Mouse (Mus musculus): ENCODE data around the gene Bpifb9a. TPM values are rescaled to one million over a fixed set of nuclear protein-coding genes. Genes with fewer than 3 reads are reported as not detected.
A peak's percentile ranks its signal among the peaks of the same experiment; 100 is the strongest.
"Not testable (repeated sequence)": the region's sequence is repeated elsewhere in the genome, so short reads cannot be mapped to it uniquely, and the experiment has no call there.

Gene Bpifb9a
- polyA plus RNA-seq, 1 experiment from 2014 or later = not detected

GRCm38 (mm10) chr2:154242726-154243125 lies 14.9 kb upstream of the Bpifb9a start:
- not testable (repeated sequence) for H3K27me3 ChIP-seq; H3K27ac ChIP-seq (replicated peaks); H3K9ac ChIP-seq; H3K36me3 ChIP-seq (replicated peaks); H3K9me3 ChIP-seq (replicated peaks); H3K4me1 ChIP-seq (replicated peaks); ATAC-seq (ENCODE audit: insufficient read depth); H3K4me2 ChIP-seq; H3K4me3 ChIP-seq (replicated peaks)
- WGBS (ENCODE audit: insufficient replicate concordance) = 76% methylated on average over 12 of the region's 12 CpGs

- no peaks in the 10 kb centered on the region for H3K27me3 ChIP-seq
- no peak for ATAC-seq (ENCODE audit: insufficient read depth)
- no peaks in the 10 kb centered on the region for H3K4me1 ChIP-seq (replicated peaks)
- H3K36me3 ChIP-seq (replicated peaks) = no peaks in the 10 kb centered on the region
- WGBS (ENCODE audit: insufficient replicate concordance) = 67% methylated on average over 10 of the region's 10 CpGs
- no peak overlapping the region for H3K9ac ChIP-seq
- no peak overlapping the region for H3K27ac ChIP-seq (replicated peaks)
- H3K4me2 ChIP-seq = no peak overlapping the region
- H3K4me3 ChIP-seq (replicated peaks) = no peak overlapping the region
- no peaks in the 10 kb centered on the region for H3K9me3 ChIP-seq (replicated peaks)
Measured at GRCm38 (mm10) chr2:154243356-154244036, 14.2 kb upstream of the Bpifb9a start.

GRCm38 (mm10) chr2:154245322-154245721 lies 12.3 kb upstream of the Bpifb9a start:
- Histone ChIP-seq H3K4me2 (no peak overlapping the region), H3K9ac (no peak overlapping the region), H3K4me3 (replicated peaks) (no peak overlapping the region), H3K9me3 (replicated peaks) (no peaks in the 10 kb centered on the region), H3K4me1 (replicated peaks) (no peaks in the 10 kb centered on the region), H3K36me3 (replicated peaks) (no peaks in the 10 kb centered on the region), H3K27ac (replicated peaks) (no peak overlapping the region), H3K27me3 (no peaks in the 10 kb centered on the region)
- 65% methylated on average over 5 of the region's 5 CpGs for WGBS (ENCODE audit: insufficient replicate concordance)
- no peak for ATAC-seq (ENCODE audit: insufficient read depth)

- not testable (repeated sequence) for H3K4me3 ChIP-seq (replicated peaks); H3K27ac ChIP-seq (replicated peaks); H3K9me3 ChIP-seq (replicated peaks); H3K9ac ChIP-seq; H3K4me1 ChIP-seq (replicated peaks); H3K27me3 ChIP-seq; H3K4me2 ChIP-seq; H3K36me3 ChIP-seq (replicated peaks); ATAC-seq (ENCODE audit: insufficient read depth)
- WGBS (ENCODE audit: insufficient replicate concordance) = 71% methylated on average over 2 of the region's 4 CpGs
Measured at GRCm38 (mm10) chr2:154255254-154255653, 2.4 kb upstream of the Bpifb9a start.

GRCm38 (mm10) chr2:154255770-154256169 lies 1.9 kb upstream of the Bpifb9a start:
- no peaks in the 10 kb centered on the region for H3K9me3 ChIP-seq (replicated peaks)
- no peak overlapping the region for H3K27ac ChIP-seq (replicated peaks)
- H3K9ac ChIP-seq = no peak overlapping the region
- no peak for ATAC-seq (ENCODE audit: insufficient read depth)
- WGBS (ENCODE audit: insufficient replicate concordance) = 43% methylated on average over 4 of the region's 4 CpGs
- H3K4me1 ChIP-seq (replicated peaks) = no peaks in the 10 kb centered on the region
- H3K36me3 ChIP-seq (replicated peaks) = no peaks in the 10 kb centered on the region
- H3K27me3 ChIP-seq = no peaks in the 10 kb centered on the region
- no peak overlapping the region for H3K4me3 ChIP-seq (replicated peaks)
- H3K4me2 ChIP-seq = no peak overlapping the region

GRCm38 (mm10) chr2:154264397-154264796 lies 6.7 kb downstream of the Bpifb9a start:
- not testable (repeated sequence) for H3K36me3 ChIP-seq (replicated peaks); H3K27me3 ChIP-seq; H3K4me3 ChIP-seq (replicated peaks); ATAC-seq (ENCODE audit: insufficient read depth); H3K9ac ChIP-seq; H3K27ac ChIP-seq (replicated peaks); H3K4me1 ChIP-seq (replicated peaks); H3K4me2 ChIP-seq; H3K9me3 ChIP-seq (replicated peaks)
- WGBS (ENCODE audit: insufficient replicate concordance) = 43% methylated on average over 3 of the region's 3 CpGs

- ATAC-seq (ENCODE audit: insufficient read depth); H3K9me3 ChIP-seq (replicated peaks); H3K4me2 ChIP-seq; H3K9ac ChIP-seq; H3K4me1 ChIP-seq (replicated peaks); H3K27ac ChIP-seq (replicated peaks); H3K36me3 ChIP-seq (replicated peaks); H3K4me3 ChIP-seq (replicated peaks); H3K27me3 ChIP-seq: not testable (repeated sequence)
- WGBS (ENCODE audit: insufficient replicate concordance) = 62% methylated on average over 3 of the region's 3 CpGs
Measured at GRCm38 (mm10) chr2:154291866-154292265, 34.2 kb downstream of the Bpifb9a start.

GRCm38 (mm10) chr2:154292833-154293232 lies 35.2 kb downstream of the Bpifb9a start:
- no peak for ATAC-seq (ENCODE audit: insufficient read depth)
- no peak overlapping the region for H3K4me3 ChIP-seq (replicated peaks)
- WGBS (ENCODE audit: insufficient replicate concordance) = 35% methylated on average over 1 of the region's 1 CpGs

GRCm38 (mm10) chr2:154294746-154295145 lies 37.1 kb downstream of the Bpifb9a start:
- H3K27me3 ChIP-seq = not testable (repeated sequence)

More at GRCm38 (mm10) chr2:154292833-154293232, 35.2 kb downstream of the Bpifb9a start:
- Histone ChIP-seq H3K4me2 (no peak overlapping the region), H3K9me3 (replicated peaks) (no peaks in the 10 kb centered on the region), H3K36me3 (replicated peaks) (no peaks in the 10 kb centered on the region), H3K4me1 (replicated peaks) (no peaks in the 10 kb centered on the region), H3K27me3 (no peaks in the 10 kb centered on the region), H3K27ac (replicated peaks) (no peak overlapping the region), H3K9ac (no peak overlapping the region)

GRCm38 (mm10) chr2:154300496-154300895 lies 42.8 kb downstream of the Bpifb9a start:
- Histone ChIP-seq H3K4me3 (replicated peaks) (no peak overlapping the region), H3K4me2 (no peak overlapping the region), H3K27ac (replicated peaks) (no peak overlapping the region), H3K36me3 (replicated peaks) (no peaks in the 10 kb centered on the region), H3K27me3 (no peaks in the 10 kb centered on the region), H3K9me3 (replicated peaks) (no peaks in the 10 kb centered on the region), H3K9ac (no peak overlapping the region), H3K4me1 (replicated peaks) (no peaks in the 10 kb centered on the region)
- WGBS (ENCODE audit: insufficient replicate concordance) = 6% methylated on average over 1 of the region's 1 CpGs
- peak; percentile 57; the same call in 1 of the 2 replicates for ATAC-seq (ENCODE audit: insufficient read depth)

More at GRCm38 (mm10) chr2:154294746-154295145, 37.1 kb downstream of the Bpifb9a start:
- not testable (repeated sequence) for H3K9ac ChIP-seq; H3K27ac ChIP-seq (replicated peaks); H3K9me3 ChIP-seq (replicated peaks); ATAC-seq (ENCODE audit: insufficient read depth); H3K36me3 ChIP-seq (replicated peaks); H3K4me3 ChIP-seq (replicated peaks); H3K4me1 ChIP-seq (replicated peaks)
- 1% methylated on average over 10 of the region's 10 CpGs for WGBS (ENCODE audit: insufficient replicate concordance)
- peak overlapping the region; percentile 46 for H3K4me2 ChIP-seq

- Histone ChIP-seq H3K27ac (replicated peaks) (no peak overlapping the region), H3K4me1 (replicated peaks) (no peaks in the 10 kb centered on the region), H3K27me3 (no peaks in the 10 kb centered on the region), H3K9ac (no peak overlapping the region), H3K4me3 (replicated peaks) (no peak overlapping the region), H3K4me2 (no peak overlapping the region), H3K36me3 (replicated peaks) (no peaks in the 10 kb centered on the region), H3K9me3 (replicated peaks) (no peaks in the 10 kb centered on the region)
- 67% methylated on average over 3 of the region's 3 CpGs for WGBS (ENCODE audit: insufficient replicate concordance)
- no peak for ATAC-seq (ENCODE audit: insufficient read depth)
Measured at GRCm38 (mm10) chr2:154301763-154302162, 44.1 kb downstream of the Bpifb9a start.

- not testable (repeated sequence) for H3K9me3 ChIP-seq (replicated peaks); H3K4me3 ChIP-seq (replicated peaks); H3K27ac ChIP-seq (replicated peaks); H3K4me2 ChIP-seq; H3K4me1 ChIP-seq (replicated peaks); H3K27me3 ChIP-seq; H3K9ac ChIP-seq; H3K36me3 ChIP-seq (replicated peaks)
- 0 out of 2 replicates have a peak, but pooled peaks have one; percentile 7 for ATAC-seq (ENCODE audit: insufficient read depth)
- 45% methylated on average over 1 of the region's 3 CpGs for WGBS (ENCODE audit: insufficient replicate concordance)
Measured at GRCm38 (mm10) chr2:154304604-154305003, 47.0 kb downstream of the Bpifb9a start.

Data from liver, embryonic 15.5 days (tissue).